Mouse (Mus musculus): Measurements from ENCODE around the gene Actg1.

DNA sequence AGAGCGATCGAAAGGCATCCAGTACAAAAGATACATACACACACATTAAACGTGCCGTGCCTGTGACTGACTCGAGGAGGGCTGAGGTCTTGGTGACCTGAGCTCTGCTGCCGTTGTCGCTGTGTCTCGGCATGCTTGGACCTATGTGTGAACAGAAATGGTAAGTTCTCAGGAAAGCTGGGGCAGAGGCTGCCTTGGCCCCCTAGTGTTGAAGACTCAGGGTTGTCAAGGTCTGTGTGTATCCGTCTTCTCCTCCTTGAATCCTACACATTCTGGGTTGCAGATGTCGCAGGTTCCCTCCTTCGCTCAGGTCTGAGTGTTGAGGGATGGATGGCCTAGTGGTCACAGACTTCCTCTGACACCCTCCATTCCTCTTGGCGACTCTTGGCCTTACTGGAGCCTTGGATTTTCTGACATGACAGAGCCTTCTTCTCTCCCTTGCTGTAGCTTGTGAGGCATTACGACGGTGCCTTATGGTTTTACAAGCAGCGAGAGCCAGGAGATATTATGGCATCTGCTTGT lies 8.0 kb upstream of the Actg1 start:
- TF ChIP-seq POLR2A (IDR thresholded peaks at IDR 0.05; ENCODE audit: low read depth, low read length) (no peak), CHD2 (IDR thresholded peaks at IDR 0.05; ENCODE audit: low read length) (no peak), ZNF384 (IDR thresholded peaks at IDR 0.05; ENCODE audit: low read depth, low read length) (no peak), CTCF (conservative IDR thresholded peaks at IDR 0.05 in 1 of 2, IDR thresholded peaks at IDR 0.05 in 1 of 2; ENCODE audit: low read depth in 2 of 2, low read length in 2 of 2) (peak; percentile 18 to 50; a peak in 2 of 4 replicates), MYC (IDR thresholded peaks at IDR 0.05; ENCODE audit: low read depth, low read length) (no peak), USF2 (conservative IDR thresholded peaks at IDR 0.05; ENCODE audit: low read depth, low read length) (no peak), ZC3H11A (IDR thresholded peaks at IDR 0.05; ENCODE audit: low read depth, low read length) (no peak), ZMIZ1 (IDR thresholded peaks at IDR 0.05; ENCODE audit: low read depth, low read length) (no peak)

All from CH12.LX (cell line).